Mouse (Mus musculus) liver (tissue): Measurements from ENCODE around the gene Agrp.
A peak's percentile ranks its signal among the peaks of the same experiment; 100 is the strongest.

Experiments
- DNase-seq: peaks from one replicate; pipeline ENCODE4 v3.0.0-alpha.2; 2020; ENCODE audit warnings: mixed read lengths

Gene Agrp

GRCm38 (mm10) chr8:105545249-105545648 is 91.9 kb downstream of the Agrp start:
- no peak for DNase-seq

DNA sequence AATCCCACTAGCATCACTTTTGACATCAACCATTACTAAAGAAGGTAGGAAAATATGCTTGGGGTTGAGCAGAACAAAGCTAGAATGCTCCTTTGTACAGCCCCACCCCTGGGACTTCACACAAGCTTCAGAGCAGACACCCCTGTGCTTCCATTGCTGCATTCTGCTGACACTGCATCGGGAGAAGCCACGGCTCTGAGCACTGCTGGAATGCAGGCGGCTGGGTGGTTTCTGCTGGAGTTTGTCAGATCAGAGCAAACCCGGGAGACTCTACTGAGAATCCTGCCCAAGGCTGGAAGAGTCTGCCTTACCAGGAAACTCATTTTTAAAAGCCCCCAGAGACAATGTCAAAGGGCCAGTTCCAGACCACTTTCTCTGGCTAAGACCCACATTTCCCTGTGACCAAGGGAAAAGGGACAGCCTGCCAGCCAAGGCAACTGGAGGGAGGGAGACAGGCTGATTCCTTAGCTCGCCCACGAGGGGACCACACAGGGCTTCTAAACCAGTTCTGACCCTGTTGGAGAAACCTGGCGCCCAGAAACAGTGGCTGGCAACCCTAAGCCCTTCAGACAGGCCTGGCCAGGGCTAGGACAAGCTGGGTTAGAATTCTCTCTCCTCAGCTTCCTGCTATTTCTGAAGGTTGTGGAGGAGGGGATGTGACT is 92.5 kb downstream of the Agrp start:
- no peak for DNase-seq

DNA sequence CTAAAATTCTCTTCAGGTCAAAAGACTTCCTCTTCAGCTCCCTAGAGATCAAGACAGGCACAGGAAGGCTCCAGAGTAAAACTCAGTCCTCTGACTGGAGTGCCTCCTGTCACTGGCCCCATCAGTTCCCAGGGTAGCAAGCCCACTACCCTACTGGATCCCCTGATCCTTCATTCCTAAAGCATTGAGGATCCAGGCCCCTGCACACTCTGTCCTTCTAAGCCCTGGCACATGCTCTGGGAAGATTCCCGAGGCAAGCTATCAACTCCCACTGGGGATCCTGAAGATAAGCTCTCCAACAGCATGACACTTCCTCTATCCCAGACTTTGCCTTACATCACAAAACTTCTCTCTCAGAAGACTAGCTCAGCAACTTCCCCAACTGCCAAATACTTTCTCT is 93.5 kb downstream of the Agrp start:
- no peak for DNase-seq

DNA sequence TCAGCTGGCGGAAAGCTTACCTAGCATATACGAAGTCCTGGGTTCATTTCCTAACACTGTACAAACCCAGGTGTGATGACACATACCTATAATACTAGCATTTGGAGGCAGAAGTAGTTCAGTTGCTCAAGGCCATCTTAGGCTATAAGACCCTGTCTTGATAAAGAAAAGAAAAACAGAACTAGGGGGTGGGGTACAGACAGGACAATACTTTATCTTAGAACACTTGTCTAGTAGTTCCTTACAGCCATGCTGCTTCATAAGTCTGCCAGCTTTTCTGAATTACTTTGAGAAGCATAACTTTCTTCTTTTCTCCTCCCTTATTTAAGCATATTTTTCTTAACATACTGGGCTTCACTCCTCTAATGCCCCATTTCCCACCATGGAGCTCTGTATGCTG is 94.4 kb downstream of the Agrp start:
- DNase-seq = no peak

GRCm38 (mm10) chr8:105542032-105542656 is 95.0 kb downstream of the Agrp start:
- DNase-seq = peak; percentile 39

DNA sequence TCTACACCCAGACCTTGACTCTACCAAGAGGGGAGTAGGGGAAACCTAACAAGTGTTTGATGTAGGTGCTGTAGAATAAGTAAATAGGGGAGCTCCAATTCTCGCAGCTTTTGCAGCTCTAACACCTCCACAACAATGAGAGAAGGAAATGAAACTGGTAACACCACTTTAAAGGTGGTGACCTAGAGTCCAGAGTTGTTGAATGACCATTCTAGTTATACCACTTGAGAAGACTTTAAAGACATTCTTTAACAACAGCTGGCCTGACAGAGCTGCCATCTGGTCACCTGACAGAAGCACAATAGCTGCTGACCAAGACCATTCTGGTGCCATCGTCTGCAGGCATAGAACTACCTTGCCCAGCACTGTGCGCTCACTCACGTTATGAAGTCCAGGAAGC is 98.3 kb downstream of the Agrp start:
- DNase-seq = no peak

GRCm38 (mm10) chr8:105537011-105537677 is 100.0 kb downstream of the Agrp start:
- no peak for DNase-seq

DNA sequence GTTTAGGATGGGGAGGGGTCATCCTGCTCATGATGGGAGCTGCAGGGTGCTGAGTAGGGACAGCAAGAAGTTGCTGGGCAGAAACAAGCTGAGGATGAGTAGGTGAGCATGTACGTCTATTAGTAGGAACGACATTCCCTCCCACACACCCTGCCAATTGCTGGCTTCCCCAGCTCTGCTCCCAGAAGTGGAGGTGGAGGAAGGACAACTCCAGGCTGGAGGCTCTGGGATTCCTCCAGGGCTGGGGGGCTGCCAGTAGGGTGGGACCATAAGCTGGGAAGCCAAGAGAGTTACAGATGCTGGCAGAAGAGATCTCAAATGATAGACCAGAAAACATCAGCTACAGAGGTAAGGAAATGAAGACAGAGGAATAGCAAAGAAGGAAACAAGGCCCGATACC is 100.6 kb downstream of the Agrp start:
- DNase-seq = no peak

DNA sequence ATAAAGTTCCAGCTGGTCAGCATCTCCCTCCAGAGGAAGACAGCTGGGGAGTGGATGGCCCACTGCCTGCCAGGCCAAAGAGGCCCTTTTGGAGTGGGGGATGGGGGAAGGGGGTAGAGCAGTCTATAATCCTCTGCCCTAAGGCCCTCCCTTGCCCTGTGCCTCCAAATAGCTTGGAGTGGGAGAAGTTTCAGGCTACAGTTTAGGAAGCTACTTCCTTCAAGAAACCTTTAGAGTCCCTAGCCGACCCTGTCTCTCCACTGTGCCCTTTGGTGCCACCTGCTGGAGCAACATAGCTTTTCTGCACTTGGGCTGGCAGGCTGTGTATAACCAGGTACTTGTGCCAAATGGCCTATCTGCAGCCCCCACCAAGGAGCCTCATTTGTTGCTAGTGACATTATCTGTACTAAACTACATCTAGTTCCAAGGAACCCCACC is 103.3 kb downstream of the Agrp start:
- peak; percentile 84 for DNase-seq

DNA sequence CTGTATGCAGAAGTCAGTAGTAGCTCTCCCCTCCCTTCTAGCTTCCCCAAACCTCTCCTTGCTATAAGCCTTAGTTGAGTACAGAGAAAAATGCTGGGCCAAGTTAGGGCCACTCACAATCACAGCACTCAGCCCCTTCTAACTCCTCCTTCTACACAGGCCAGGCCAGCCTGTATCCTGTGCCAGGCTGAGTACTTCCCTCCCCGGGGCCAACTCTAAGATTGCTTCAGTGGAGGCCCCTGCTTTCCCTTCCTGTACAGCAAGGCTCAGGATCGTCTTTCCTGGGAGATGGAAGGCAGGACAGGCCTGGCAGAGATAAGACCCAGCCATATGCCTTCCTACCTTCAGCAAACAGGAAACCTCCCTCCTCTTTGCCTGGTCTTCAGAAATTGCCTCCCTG is 103.8 kb downstream of the Agrp start:
- no peak for DNase-seq

GRCm38 (mm10) chr8:105531774-105532173 is 105.4 kb downstream of the Agrp start:
- DNase-seq = peak; percentile 83

GRCm38 (mm10) chr8:105529271-105529670 is 107.9 kb downstream of the Agrp start:
- DNase-seq = no peak

- DNase-seq = no peak
Observed at GRCm38 (mm10) chr8:105528206-105528605, 109.0 kb downstream of the Agrp start.

- DNase-seq = no peak
Observed at GRCm38 (mm10) chr8:105527110-105527509, 110.1 kb downstream of the Agrp start.

GRCm38 (mm10) chr8:105522890-105523289 is 114.3 kb downstream of the Agrp start:
- DNase-seq = no peak

GRCm38 (mm10) chr8:105521995-105522769 is 115.0 kb downstream of the Agrp start:
- no peak for DNase-seq

GRCm38 (mm10) chr8:105521061-105521460 is 116.1 kb downstream of the Agrp start:
- peak; percentile 38 for DNase-seq

GRCm38 (mm10) chr8:105520521-105520920 is 116.7 kb downstream of the Agrp start:
- no peak for DNase-seq

DNA sequence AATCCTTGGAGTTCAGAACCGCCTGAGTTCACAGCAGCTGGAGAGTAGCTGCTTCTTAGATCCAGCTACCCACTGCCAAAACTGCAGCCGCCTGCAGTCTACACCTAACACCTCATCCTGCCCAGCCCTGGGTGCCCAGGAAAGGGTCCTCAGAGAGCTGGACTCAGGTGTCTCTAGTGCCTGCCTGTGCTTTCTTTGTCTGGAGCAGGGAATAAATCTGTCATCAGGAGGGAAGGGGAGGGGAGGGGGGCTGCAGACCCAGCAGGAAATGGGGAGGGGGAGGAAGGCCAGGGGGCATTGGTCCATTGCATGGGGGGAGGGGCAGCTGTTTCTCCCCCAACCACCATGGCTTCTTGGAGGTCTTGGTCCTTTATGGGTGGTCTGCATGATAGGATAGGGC is 117.6 kb downstream of the Agrp start:
- no peak for DNase-seq

- DNase-seq = peak; percentile 76
Observed at GRCm38 (mm10) chr8:105518436-105519313, 118.5 kb downstream of the Agrp start, which contains the start of gene Hsd11b2. Gene Hsd11b2 (plus strand): TSS chr8:105518755.

DNA sequence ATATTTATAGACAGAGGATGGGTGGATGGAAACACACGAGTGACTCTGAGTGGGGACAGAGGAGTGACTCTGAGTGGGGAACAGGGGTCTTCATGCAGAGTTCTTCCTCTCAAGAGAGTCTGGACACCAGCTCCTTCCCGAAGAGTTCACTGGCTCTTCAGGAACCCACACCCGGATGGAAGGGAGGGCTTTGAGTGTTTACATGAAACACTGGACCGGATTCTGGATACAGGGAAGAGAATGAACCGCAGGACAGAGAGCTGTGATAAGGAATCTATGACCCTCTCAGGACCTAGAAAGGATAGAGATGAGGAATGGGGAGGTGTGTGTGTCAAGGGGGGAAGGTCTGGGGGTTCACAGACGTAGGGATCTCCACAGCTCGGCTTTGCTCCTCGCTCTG is 119.8 kb downstream of the Agrp start:
- DNase-seq = no peak
